Mouse (Mus musculus): ENCODE data around the gene Tmem178b. TPM values are rescaled to one million over a fixed set of nuclear protein-coding genes. Genes with fewer than 3 reads are reported as not detected.

The Tmem178b gene
- polyA plus RNA-seq, 1 experiment, result not detected

GRCm38 (mm10) chr6:40177870-40178269 lies 304.8 kb downstream of the Tmem178b start:
- TF ChIP-seq POLR2A (IDR thresholded peaks at IDR 0.05; ENCODE audit: insufficient read depth, low read depth, low read length), result no peak
- WGBS, result 64% methylated on average over 4 of the region's 4 CpGs
- H3K4me3 ChIP-seq (ENCODE audit: insufficient read depth, low read depth, low read length), result no peak overlapping the region
- no peak overlapping the region for H3K27ac ChIP-seq (ENCODE audit: insufficient read depth, low read depth, low read length)
- H3K4me1 ChIP-seq (ENCODE audit: control insufficient read depth, insufficient read depth, low read length), result 0 out of 2 replicates have a peak, but pooled peaks cover 3% of the 10 kb centered on the region

GRCm38 (mm10) chr6:40180551-40180950 lies 307.5 kb downstream of the Tmem178b start:
- Histone ChIP-seq H3K27ac (ENCODE audit: insufficient read depth, low read depth, low read length) (no peak overlapping the region), H3K4me3 (ENCODE audit: insufficient read depth, low read depth, low read length) (no peak overlapping the region), H3K4me1 (ENCODE audit: control insufficient read depth, insufficient read depth, low read length) (no peaks in the 10 kb centered on the region; the same call in 1 of the 2 replicates)
- TF ChIP-seq CTCF (IDR thresholded peaks at IDR 0.05; ENCODE audit: insufficient read depth, low read depth, low read length) (no peak), POLR2A (IDR thresholded peaks at IDR 0.05; ENCODE audit: insufficient read depth, low read depth, low read length) (no peak)
- 94% methylated on average over 4 of the region's 4 CpGs for WGBS

- Histone ChIP-seq H3K4me3 (ENCODE audit: insufficient read depth, low read depth, low read length) (no peak overlapping the region), H3K27ac (ENCODE audit: insufficient read depth, low read depth, low read length) (no peak overlapping the region), H3K4me1 (ENCODE audit: control insufficient read depth, insufficient read depth, low read length) (peaks cover 2% of the 10 kb centered on the region; the same call in 1 of the 2 replicates)
- TF ChIP-seq CTCF (IDR thresholded peaks at IDR 0.05; ENCODE audit: insufficient read depth, low read depth, low read length) (no peak), POLR2A (IDR thresholded peaks at IDR 0.05; ENCODE audit: insufficient read depth, low read depth, low read length) (no peak)
- 72% methylated on average over 3 of the region's 3 CpGs for WGBS
Observed at GRCm38 (mm10) chr6:40200661-40201060, 327.6 kb downstream of the Tmem178b start.

- 88% methylated on average over 2 of the region's 2 CpGs for WGBS
- Histone ChIP-seq H3K27ac (ENCODE audit: insufficient read depth, low read depth, low read length) (no peak overlapping the region), H3K4me1 (ENCODE audit: control insufficient read depth, insufficient read depth, low read length) (0 out of 2 replicates have a peak, but pooled peaks cover 2% of the 10 kb centered on the region), H3K4me3 (ENCODE audit: insufficient read depth, low read depth, low read length) (no peak overlapping the region)
- TF ChIP-seq CTCF (IDR thresholded peaks at IDR 0.05; ENCODE audit: insufficient read depth, low read depth, low read length), result no peak
- no peak for TF ChIP-seq POLR2A (IDR thresholded peaks at IDR 0.05; ENCODE audit: insufficient read depth, low read depth, low read length)
Observed at GRCm38 (mm10) chr6:40202602-40203001, 329.5 kb downstream of the Tmem178b start.

GRCm38 (mm10) chr6:40205380-40205779 lies 332.3 kb downstream of the Tmem178b start:
- WGBS, result 85% methylated on average over 2 of the region's 2 CpGs
- TF ChIP-seq CTCF (IDR thresholded peaks at IDR 0.05; ENCODE audit: insufficient read depth, low read depth, low read length), result no peak
- no peak for TF ChIP-seq POLR2A (IDR thresholded peaks at IDR 0.05; ENCODE audit: insufficient read depth, low read depth, low read length)
- Histone ChIP-seq H3K4me3 (ENCODE audit: insufficient read depth, low read depth, low read length) (no peak overlapping the region), H3K27ac (ENCODE audit: insufficient read depth, low read depth, low read length) (no peak overlapping the region), H3K4me1 (ENCODE audit: control insufficient read depth, insufficient read depth, low read length) (0 out of 2 replicates have a peak, but pooled peaks cover 2% of the 10 kb centered on the region)

GRCm38 (mm10) chr6:40208014-40208413 lies 334.9 kb downstream of the Tmem178b start:
- 92% methylated on average over 3 of the region's 3 CpGs for WGBS
- Histone ChIP-seq H3K27ac (ENCODE audit: insufficient read depth, low read depth, low read length) (no peak overlapping the region), H3K4me3 (ENCODE audit: insufficient read depth, low read depth, low read length) (no peak overlapping the region), H3K4me1 (ENCODE audit: control insufficient read depth, insufficient read depth, low read length) (no peaks in the 10 kb centered on the region)
- TF ChIP-seq CTCF (IDR thresholded peaks at IDR 0.05; ENCODE audit: insufficient read depth, low read depth, low read length), result no peak
- TF ChIP-seq POLR2A (IDR thresholded peaks at IDR 0.05; ENCODE audit: insufficient read depth, low read depth, low read length), result no peak

GRCm38 (mm10) chr6:40209172-40209571 lies 336.1 kb downstream of the Tmem178b start:
- no peaks in the 10 kb centered on the region for H3K4me1 ChIP-seq (ENCODE audit: control insufficient read depth, insufficient read depth, low read length)
- no peak for TF ChIP-seq CTCF (IDR thresholded peaks at IDR 0.05; ENCODE audit: insufficient read depth, low read depth, low read length)
- no peak for TF ChIP-seq POLR2A (IDR thresholded peaks at IDR 0.05; ENCODE audit: insufficient read depth, low read depth, low read length)
- WGBS, result 77% methylated on average over 2 of the region's 2 CpGs
- no peak overlapping the region for H3K4me3 ChIP-seq (ENCODE audit: insufficient read depth, low read depth, low read length)
- H3K27ac ChIP-seq (ENCODE audit: insufficient read depth, low read depth, low read length), result no peak overlapping the region

GRCm38 (mm10) chr6:40217154-40217553 lies 344.1 kb downstream of the Tmem178b start:
- no peak overlapping the region for H3K4me3 ChIP-seq (ENCODE audit: insufficient read depth, low read depth, low read length)
- 95% methylated on average over 12 of the region's 12 CpGs for WGBS
- TF ChIP-seq CTCF (IDR thresholded peaks at IDR 0.05; ENCODE audit: insufficient read depth, low read depth, low read length) (no peak), POLR2A (IDR thresholded peaks at IDR 0.05; ENCODE audit: insufficient read depth, low read depth, low read length) (no peak)
- H3K27ac ChIP-seq (ENCODE audit: insufficient read depth, low read depth, low read length), result no peak overlapping the region
- peaks cover 3% of the 10 kb centered on the region; the same call in 1 of the 2 replicates for H3K4me1 ChIP-seq (ENCODE audit: control insufficient read depth, insufficient read depth, low read length)

- WGBS, result 96% methylated on average over 3 of the region's 3 CpGs
- no peak overlapping the region for H3K27ac ChIP-seq (ENCODE audit: insufficient read depth, low read depth, low read length)
- TF ChIP-seq CTCF (IDR thresholded peaks at IDR 0.05; ENCODE audit: insufficient read depth, low read depth, low read length), result no peak
- no peak for TF ChIP-seq POLR2A (IDR thresholded peaks at IDR 0.05; ENCODE audit: insufficient read depth, low read depth, low read length)
- no peak overlapping the region for H3K4me3 ChIP-seq (ENCODE audit: insufficient read depth, low read depth, low read length)
- peaks cover 3% of the 10 kb centered on the region; the same call in 1 of the 2 replicates for H3K4me1 ChIP-seq (ENCODE audit: control insufficient read depth, insufficient read depth, low read length)
Observed at GRCm38 (mm10) chr6:40217651-40218050, 344.6 kb downstream of the Tmem178b start.

GRCm38 (mm10) chr6:40220634-40221120 lies 347.6 kb downstream of the Tmem178b start:
- H3K4me3 ChIP-seq (ENCODE audit: insufficient read depth, low read depth, low read length), result no peak overlapping the region
- H3K4me1 ChIP-seq (ENCODE audit: control insufficient read depth, insufficient read depth, low read length), result peaks cover 3% of the 10 kb centered on the region; the same call in 1 of the 2 replicates
- no peak overlapping the region for H3K27ac ChIP-seq (ENCODE audit: insufficient read depth, low read depth, low read length)
- no peak for TF ChIP-seq POLR2A (IDR thresholded peaks at IDR 0.05; ENCODE audit: insufficient read depth, low read depth, low read length)

Data from olfactory bulb, adult 2 months (tissue).